Mouse (Mus musculus) layer of hippocampus, postnatal 10 days (tissue): ENCODE data around the gene Pdgfc. TPM values are rescaled to one million over a fixed set of nuclear protein-coding genes. Genes with fewer than 3 reads are reported as not detected.

Experiments used
- DNase-seq, 2 experiments: peaks; one replicate each; pipeline ENCODE4 v3.0.0; 2021; ENCODE audit warnings: low spot score in 2 of 2
- total RNA-seq, 2 experiments: library from RNA; stranded (reverse); gene quantifications; 2 replicates each; pipeline ENCODE4 v1.2.3; 2021

Gene Pdgfc
- total RNA-seq, 2 experiments from 2014 or later = 5.5 to 5.6 TPM

DNA sequence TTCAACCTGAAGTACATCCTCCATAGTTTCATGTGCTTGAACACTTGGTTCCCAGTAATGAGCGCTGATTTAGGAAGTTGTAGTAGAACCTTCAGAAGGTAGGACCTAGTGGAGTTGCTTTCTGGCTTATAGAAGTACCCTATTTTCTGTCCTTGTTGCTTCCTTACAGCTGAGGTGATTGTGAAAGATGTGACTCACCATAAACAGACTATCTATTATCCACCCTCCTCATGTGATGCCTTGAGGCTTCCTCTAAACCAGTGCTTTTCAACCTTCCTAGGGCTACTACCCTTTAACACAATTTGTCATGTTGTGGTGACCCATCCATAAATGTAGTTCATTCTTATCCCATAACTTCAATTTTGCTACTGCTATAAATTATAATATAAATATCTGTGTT, 226.6 kb downstream of the Pdgfc start:
- no peak for DNase-seq

Other genes starting within 250 kb of the Pdgfc start
- gene Gria2, start 233.6 kb upstream of the Pdgfc start, total RNA-seq = 100 to 1,000 TPM; 532 to 533 TPM
- 100 to 1,000 TPM; 118 to 126 TPM for gene Glrb, start 122.8 kb upstream of the Pdgfc start, total RNA-seq